Mouse (Mus musculus) gastrocnemius, postnatal 36 days (tissue): ENCODE measurements around the gene Zbtb32. TPM values are rescaled to one million over a fixed set of nuclear protein-coding genes. Genes with fewer than 3 reads are reported as not detected.

Experiments
- DNase-seq, 2 experiments: peaks; one replicate each; pipeline ENCODE4 v3.0.0; 2022
- intact Hi-C: fragments of 180-260 bp; cut with DNase I; formaldehyde crosslinking; loops from one replicate; pipeline ENCODE4 v1.15.1; 2025
- long read RNA-seq, 2 experiments: library from polyadenylated mRNA; stranded (forward); transcript quantifications; one replicate each; pipeline ENCODE4 v2.0.0; 2021
- total RNA-seq, 2 experiments: library from RNA; stranded (reverse); gene quantifications; 2 replicates each; pipeline ENCODE4 v1.2.3; 2021

Gene Zbtb32
- not detected for total RNA-seq
- long read RNA-seq, experiment 1 = 0 reads
- long read RNA-seq, experiment 2 = 0 reads

GRCm38 (mm10) chr7:30598786-30599185 is at the start of gene Zbtb32:
Gene Zbtb32, minus strand, starts transcription at chr7:30598909.
- DNase-seq = no peak
- intact Hi-C loops = no loop called here

DNA sequence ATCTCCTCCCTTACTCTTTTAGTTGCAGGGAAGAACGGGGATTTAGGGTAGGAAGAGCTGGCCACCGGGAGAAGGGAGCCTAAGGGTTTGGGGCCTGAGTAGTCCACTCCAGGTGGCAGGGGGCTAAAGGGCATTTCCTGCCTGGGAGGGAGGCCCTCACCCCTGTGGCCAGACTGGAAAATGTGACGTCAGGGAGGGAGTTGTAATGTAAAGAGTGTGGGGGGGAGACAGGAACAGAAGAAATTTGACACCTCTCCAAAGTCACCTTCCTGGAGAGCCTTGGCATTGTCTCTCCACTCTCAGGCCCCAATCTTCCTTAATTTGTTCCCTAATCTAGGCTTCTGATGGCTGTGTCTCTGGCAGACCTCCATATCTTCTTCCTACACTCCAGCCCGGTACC is 40.4 kb upstream of the Zbtb32 start:
- no peak for DNase-seq
- intact Hi-C loops = no loop called here

- DNase-seq = no peak
- intact Hi-C loops = no loop called here
Measured at GRCm38 (mm10) chr7:30636395-30636794, 37.7 kb upstream of the Zbtb32 start.

- intact Hi-C loops = no loop called here
- DNase-seq = no peak
Measured at GRCm38 (mm10) chr7:30635752-30636151, 37.0 kb upstream of the Zbtb32 start, which contains the start of gene Etv2. Gene Etv2, minus strand, starts transcription at chr7:30635852.

- intact Hi-C loops = no loop called here
Measured at GRCm38 (mm10) chr7:30634621-30635020, 35.9 kb upstream of the Zbtb32 start.

DNA sequence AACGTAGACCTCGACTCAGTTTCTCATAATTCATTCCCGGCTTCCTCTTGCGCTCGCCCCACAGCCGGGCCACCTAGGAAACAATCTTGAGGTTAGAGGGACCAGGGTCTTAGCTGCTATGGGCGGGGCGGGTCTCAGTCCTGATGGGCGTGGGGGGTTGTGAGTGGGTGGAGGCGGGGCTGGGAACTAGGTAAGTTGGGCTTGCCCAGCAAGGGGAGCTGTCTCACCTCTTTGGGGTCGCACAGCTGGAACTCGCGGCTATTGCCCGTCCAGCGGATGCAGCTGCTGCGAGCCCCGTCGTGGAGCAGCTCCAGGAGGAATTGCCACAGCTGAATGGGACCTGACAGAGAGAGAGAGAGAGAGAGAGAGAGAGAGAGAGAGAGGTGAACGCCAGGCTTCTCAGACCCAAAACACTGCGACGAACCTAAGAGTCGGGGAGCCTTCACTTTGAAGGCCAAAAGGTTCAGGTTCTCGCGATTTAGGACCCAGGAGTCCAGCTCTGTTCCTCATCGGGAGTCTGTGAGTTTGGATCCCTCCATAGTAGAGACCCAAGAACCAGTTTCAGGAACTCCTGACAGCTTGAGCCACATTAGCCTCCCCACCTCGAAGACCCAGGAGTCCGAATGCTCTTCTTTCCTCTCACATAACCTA is 35.2 kb upstream of the Zbtb32 start:
- DNase-seq = no peak
- intact Hi-C loops = no loop called here

More at GRCm38 (mm10) chr7:30634621-30635020, 35.9 kb upstream of the Zbtb32 start:
- no peak for DNase-seq

- no peak for DNase-seq
- intact Hi-C loops = no loop called here
Measured at GRCm38 (mm10) chr7:30629013-30629412, 30.3 kb upstream of the Zbtb32 start.

DNA sequence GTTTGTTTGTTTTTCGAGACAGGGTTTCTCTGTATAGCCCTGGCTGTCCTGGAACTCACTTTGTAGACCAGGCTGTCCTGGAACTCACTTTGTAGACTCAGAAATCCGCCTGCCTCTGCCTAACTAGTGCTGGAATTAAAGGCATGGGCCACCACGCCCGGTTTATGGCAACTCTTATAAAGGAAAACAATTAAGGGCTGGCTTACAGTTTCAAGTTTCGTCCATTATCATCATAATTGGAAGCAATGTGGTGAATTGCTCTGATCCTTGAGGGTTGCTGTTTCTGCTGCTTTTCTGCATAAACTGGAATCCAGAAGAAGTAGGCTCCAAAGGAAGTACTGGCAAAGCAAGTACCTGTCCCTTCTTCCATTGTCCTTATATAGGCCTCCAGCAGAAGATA is 27.9 kb upstream of the Zbtb32 start:
- DNase-seq = no peak
- intact Hi-C loops = no loop called here

DNA sequence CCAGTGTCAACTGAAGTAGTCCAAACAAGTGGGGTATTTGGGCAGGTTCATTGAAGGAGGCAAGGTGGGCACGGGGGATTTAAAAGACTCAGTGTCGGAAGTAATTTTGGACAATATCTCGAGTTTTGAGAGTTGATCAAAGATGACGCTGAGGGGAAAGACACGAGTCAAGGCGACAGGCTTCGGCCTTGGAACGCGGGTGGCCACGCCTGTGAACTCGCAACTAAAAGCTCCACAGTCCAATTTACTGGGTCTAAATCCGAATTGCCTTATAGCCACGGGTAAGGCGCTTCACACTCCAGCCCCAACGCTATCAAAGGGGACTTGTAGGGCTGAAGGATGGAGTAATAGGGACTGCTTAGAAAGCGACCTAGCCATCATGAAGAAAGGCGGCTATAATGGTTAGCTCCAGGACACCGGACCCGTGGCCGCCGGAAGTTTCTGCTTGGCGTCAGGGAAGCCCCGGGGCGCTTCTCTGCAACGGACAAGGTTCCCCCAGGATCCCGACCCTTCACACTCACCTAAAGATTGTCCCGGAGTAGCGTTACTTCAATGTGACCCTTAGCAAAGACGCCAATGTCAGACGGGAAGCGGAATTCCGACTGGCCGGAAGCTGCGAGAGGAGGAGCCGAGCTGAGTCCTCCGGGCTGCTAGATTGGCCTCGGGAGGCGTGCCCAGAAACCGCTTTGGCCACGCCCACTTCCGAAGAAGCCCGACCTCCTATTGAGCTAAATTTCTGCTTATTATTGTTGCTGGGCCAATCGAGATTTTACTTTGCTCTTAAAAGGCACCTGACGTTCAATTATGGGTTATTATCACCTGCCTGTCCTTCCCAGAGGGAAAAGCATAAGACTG is 27.0 kb upstream of the Zbtb32 start, which contains the start of gene Cox6b1:
TSS of gene Cox6b1 (minus strand) at position 622 of the 855 bp plus-strand sequence.
- DNase-seq = peak; percentile 80
- intact Hi-C loops = no loop called here

GRCm38 (mm10) chr7:30619202-30619601 is 20.5 kb upstream of the Zbtb32 start:
- intact Hi-C loops = no loop called here
- no peak for DNase-seq

DNA sequence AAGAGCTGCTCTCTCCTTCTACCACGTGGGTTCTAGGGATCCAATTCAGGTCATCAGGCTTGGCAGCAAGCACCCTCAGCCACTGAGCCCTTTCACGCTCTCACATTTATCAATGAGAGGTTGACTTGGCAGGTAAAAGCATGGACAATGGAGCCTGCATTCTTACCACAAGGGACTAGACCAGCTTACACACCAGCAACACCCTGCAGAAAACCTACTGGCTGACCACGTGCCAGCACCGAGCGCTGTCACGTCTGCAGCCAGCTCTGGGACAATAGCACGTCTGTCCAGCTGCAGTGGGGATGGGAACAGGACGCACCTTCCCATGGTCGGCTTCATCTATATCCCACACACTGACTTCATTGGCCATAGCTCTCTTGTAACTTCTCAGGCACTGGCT is 19.9 kb upstream of the Zbtb32 start:
- intact Hi-C loops = no loop called here
- no peak for DNase-seq

GRCm38 (mm10) chr7:30615049-30615760 is 16.5 kb upstream of the Zbtb32 start:
- intact Hi-C loops = no loop called here
- no peak for DNase-seq

GRCm38 (mm10) chr7:30614454-30614853 is 15.7 kb upstream of the Zbtb32 start:
- DNase-seq = no peak
- intact Hi-C loops = loop anchor here (1.0 kb wide), 1 partner anchor 25 kb away; no protein-coding TSS in a partner anchor

GRCm38 (mm10) chr7:30613529-30614112 is 14.9 kb upstream of the Zbtb32 start:
- intact Hi-C loops = loop anchor here (1.0 kb wide), 1 partner anchor 24 kb away; no protein-coding TSS in a partner anchor
- DNase-seq = peak in 1 of 2 experiments; percentile 19

- intact Hi-C loops = no loop called here
- no peak for DNase-seq
Measured at GRCm38 (mm10) chr7:30612654-30613402, 14.1 kb upstream of the Zbtb32 start, which contains the start of gene Upk1a. Gene Upk1a, minus strand, starts transcription at chr7:30612847.

DNA sequence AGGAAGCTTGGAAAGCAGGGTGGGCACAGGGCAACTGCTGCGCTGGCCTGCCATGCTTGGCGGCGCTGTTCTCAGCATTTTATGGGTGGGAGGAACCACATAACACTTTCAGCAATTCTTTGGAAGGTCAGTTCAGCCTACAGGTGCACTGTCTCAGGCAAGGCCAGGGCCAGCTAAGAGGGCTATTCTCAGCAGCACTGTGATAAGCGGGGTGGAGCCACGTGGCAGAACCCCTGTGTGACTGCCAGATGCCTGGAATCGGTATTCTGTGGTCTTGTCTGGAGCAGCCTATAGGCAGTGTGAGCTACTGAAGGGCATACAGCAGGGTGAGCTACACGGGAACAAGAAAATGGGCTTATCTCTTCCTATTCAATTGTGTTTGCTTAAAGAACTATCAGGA is 11.3 kb upstream of the Zbtb32 start:
- DNase-seq = no peak
- intact Hi-C loops = loop anchor here (2.0 kb wide), 1 partner anchor 19 kb away; no protein-coding TSS in a partner anchor

DNA sequence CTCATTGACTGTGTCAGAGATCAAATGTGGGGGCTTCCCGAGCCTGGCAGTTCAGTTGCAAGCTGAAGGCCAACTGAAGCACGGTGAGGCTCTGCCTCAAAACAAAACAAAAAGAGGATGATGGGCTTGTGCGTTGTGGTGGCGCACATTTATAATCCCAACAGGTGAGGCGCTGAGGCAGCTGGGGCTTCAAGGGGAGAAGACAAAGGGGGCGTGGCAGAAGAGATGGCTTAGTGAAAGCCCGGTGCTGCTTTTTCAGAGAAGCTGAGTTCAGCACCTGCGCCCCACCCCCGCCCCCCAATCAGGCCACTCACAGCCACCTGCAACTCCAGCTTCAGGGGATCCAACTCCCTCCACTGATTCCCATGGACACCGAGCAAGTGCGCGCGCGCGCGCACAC is 9.8 kb upstream of the Zbtb32 start:
- DNase-seq = no peak
- intact Hi-C loops = no loop called here

- peak in 1 of 2 experiments; percentile 26 for DNase-seq
- intact Hi-C loops = no loop called here
Measured at GRCm38 (mm10) chr7:30607706-30608309, 9.1 kb upstream of the Zbtb32 start.

DNA sequence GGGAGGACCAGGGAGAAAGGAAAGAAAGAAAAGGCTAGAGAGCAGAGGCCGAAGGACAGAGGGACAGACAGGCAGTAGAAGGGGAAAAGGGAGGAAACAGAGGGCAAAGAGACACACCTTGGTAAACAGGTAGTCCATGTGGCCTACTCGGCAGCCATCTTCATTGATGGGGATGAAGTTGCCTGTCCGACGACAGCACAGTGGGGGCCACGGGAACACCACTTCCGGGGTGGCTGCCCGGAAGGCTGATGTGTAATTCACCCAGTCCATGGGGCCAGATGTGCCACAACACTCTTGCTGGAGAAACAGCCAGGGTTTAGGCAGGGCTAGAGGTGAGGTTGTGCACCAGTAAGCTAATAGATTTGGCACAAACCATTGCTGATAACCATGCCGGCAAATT is 6.2 kb upstream of the Zbtb32 start:
- intact Hi-C loops = no loop called here
- no peak for DNase-seq
